Mouse (Mus musculus): ENCODE data around the gene Rab30. TPM values are rescaled to one million over a fixed set of nuclear protein-coding genes. Genes with fewer than 3 reads are reported as not detected.
A peak's percentile ranks its signal among the peaks of the same experiment; 100 is the strongest.

Gene Rab30
- polyA plus RNA-seq, 1 experiment: 0.96 TPM

- TF ChIP-seq CTCF (IDR thresholded peaks at IDR 0.05; ENCODE audit: insufficient read depth, low read length): no peak
- TF ChIP-seq POLR2A (IDR thresholded peaks at IDR 0.05; ENCODE audit: borderline replicate concordance, extremely low read depth, low read depth, low read length): no peak
- Histone ChIP-seq H3K4me3 (replicated peaks; ENCODE audit: extremely low read depth, low read depth, low read length) (no peak overlapping the region), H3K4me1 (ENCODE audit: control insufficient read depth, insufficient read depth, low read length) (peaks cover 4% of the 10 kb centered on the region)
- no peak for DNase-seq
- WGBS: 73% methylated on average over 6 of the region's 6 CpGs
Observed at GRCm38 (mm10) chr7:92884998-92885660, 143.7 kb downstream of the Rab30 start.

DNA sequence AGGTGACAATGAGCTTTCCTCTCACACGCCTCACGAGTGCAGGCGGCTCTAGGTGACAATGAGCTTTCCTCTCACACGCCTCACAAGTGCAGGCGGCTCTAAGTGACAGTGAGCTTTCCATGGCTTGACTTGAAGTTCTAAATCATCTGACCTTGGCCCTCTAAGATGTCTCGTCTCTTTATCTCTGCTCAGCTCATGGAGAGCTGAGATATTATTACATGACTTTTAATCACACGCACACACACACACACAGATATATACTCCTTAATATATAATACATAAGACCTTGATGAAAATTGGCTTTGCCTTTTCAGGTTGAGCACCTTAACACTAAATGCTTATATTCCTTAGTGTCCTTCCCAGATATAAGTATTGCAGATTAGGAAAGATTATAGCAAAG, 145.4 kb downstream of the Rab30 start:
- 66% methylated on average over 7 of the region's 7 CpGs for WGBS
- no peak for DNase-seq
- Histone ChIP-seq H3K4me3 (replicated peaks; ENCODE audit: extremely low read depth, low read depth, low read length) (no peak overlapping the region), H3K4me1 (ENCODE audit: control insufficient read depth, insufficient read depth, low read length) (peaks cover 10% of the 10 kb centered on the region)
- TF ChIP-seq POLR2A (IDR thresholded peaks at IDR 0.05; ENCODE audit: borderline replicate concordance, extremely low read depth, low read depth, low read length) (no peak), CTCF (IDR thresholded peaks at IDR 0.05; ENCODE audit: insufficient read depth, low read length) (no peak)

DNA sequence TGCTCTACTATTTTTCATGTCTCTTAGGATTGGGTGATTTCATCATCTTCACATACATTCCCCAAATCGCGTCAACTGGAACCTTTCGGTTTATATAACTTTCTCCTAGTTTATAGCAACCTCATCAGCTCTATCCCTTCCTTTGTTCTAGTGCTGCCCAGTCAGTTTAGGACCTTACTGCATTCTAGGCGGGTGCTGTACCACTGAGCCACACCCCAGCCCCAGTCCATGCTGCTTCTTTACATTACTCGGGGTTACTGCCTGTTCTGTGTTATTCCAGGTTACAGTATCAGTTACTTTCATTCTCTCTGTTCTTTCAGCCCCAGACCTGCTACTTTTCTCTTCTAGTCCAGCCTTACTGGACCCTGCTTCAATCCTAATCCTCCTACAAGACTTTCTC, 145.8 kb downstream of the Rab30 start:
- DNase-seq: no peak

DNA sequence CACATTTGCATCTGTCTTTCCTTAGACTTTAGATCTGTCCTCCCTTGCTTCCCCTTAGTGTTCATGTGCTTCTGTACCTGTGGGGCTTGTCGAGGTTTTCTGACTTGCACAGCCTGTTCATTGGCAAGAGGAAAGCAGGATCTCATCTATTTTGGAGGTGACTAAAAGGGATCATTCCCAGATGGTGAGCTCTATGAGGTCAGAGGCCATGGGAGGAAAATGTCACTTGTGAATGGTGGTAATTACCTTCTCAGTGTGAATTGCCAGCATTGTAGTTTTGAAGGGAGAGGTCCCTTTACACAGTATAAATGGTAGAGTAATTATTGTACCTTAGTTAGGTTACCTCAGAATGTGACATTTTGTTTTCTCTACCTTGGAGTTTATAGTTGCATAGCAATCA, 148.8 kb downstream of the Rab30 start:
- peaks cover 10% of the 10 kb centered on the region for H3K4me1 ChIP-seq (ENCODE audit: control insufficient read depth, insufficient read depth, low read length)
- no peak for TF ChIP-seq POLR2A (IDR thresholded peaks at IDR 0.05; ENCODE audit: borderline replicate concordance, extremely low read depth, low read depth, low read length)
- TF ChIP-seq CTCF (IDR thresholded peaks at IDR 0.05; ENCODE audit: insufficient read depth, low read length): no peak
- WGBS: 32% methylated on average over 1 of the region's 1 CpGs
- DNase-seq: no peak
- no peak overlapping the region for H3K4me3 ChIP-seq (replicated peaks; ENCODE audit: extremely low read depth, low read depth, low read length)

More for the DNA sequence above, 145.8 kb downstream of the Rab30 start:
- TF ChIP-seq CTCF (IDR thresholded peaks at IDR 0.05; ENCODE audit: insufficient read depth, low read length) (no peak), POLR2A (IDR thresholded peaks at IDR 0.05; ENCODE audit: borderline replicate concordance, extremely low read depth, low read depth, low read length) (no peak)
- H3K4me1 ChIP-seq (ENCODE audit: control insufficient read depth, insufficient read depth, low read length): peaks cover 10% of the 10 kb centered on the region
- 80% methylated on average over 5 of the region's 5 CpGs for WGBS
- no peak overlapping the region for H3K4me3 ChIP-seq (replicated peaks; ENCODE audit: extremely low read depth, low read depth, low read length)

GRCm38 (mm10) chr7:92890618-92891230, 149.3 kb downstream of the Rab30 start:
- DNase-seq: no peak
- no peak for TF ChIP-seq CTCF (IDR thresholded peaks at IDR 0.05; ENCODE audit: insufficient read depth, low read length)
- TF ChIP-seq POLR2A (IDR thresholded peaks at IDR 0.05; ENCODE audit: borderline replicate concordance, extremely low read depth, low read depth, low read length): no peak
- Histone ChIP-seq H3K4me3 (replicated peaks; ENCODE audit: extremely low read depth, low read depth, low read length) (no peak overlapping the region), H3K4me1 (ENCODE audit: control insufficient read depth, insufficient read depth, low read length) (peaks cover 10% of the 10 kb centered on the region)
- 20% methylated on average over 4 of the region's 4 CpGs for WGBS

GRCm38 (mm10) chr7:92893478-92893877, 152.1 kb downstream of the Rab30 start:
- 28% methylated on average over 3 of the region's 3 CpGs for WGBS
- H3K4me3 ChIP-seq (replicated peaks; ENCODE audit: extremely low read depth, low read depth, low read length): no peak overlapping the region
- peaks cover 6% of the 10 kb centered on the region; the same call in 1 of the 2 replicates for H3K4me1 ChIP-seq (ENCODE audit: control insufficient read depth, insufficient read depth, low read length)
- no peak for DNase-seq
- TF ChIP-seq CTCF (IDR thresholded peaks at IDR 0.05; ENCODE audit: insufficient read depth, low read length): peak; percentile 18; the same call in 1 of the 2 replicates
- no peak for TF ChIP-seq POLR2A (IDR thresholded peaks at IDR 0.05; ENCODE audit: borderline replicate concordance, extremely low read depth, low read depth, low read length)

Other genes starting within 250 kb of the Rab30 start
- gene Ccdc90b, start 180.5 kb upstream of the Rab30 start, polyA plus RNA-seq (2012; rRNA removed): 3.7 and 5.3 TPM in 2 replicates
- 2.3 and 3.4 TPM in 2 replicates for gene Ankrd42, start 104.5 kb upstream of the Rab30 start, polyA plus RNA-seq (2012; rRNA removed)
- 14.7 and 17.1 TPM in 2 replicates for gene Pcf11, start 71.7 kb upstream of the Rab30 start, polyA plus RNA-seq (2012; rRNA removed)
- 0.03 and 0.07 TPM in 2 replicates for gene Ddias, start 132.6 kb downstream of the Rab30 start, polyA plus RNA-seq (2012; rRNA removed)
- gene Prcp, start 132.9 kb downstream of the Rab30 start, polyA plus RNA-seq (2012; rRNA removed): 25.4 and 32.5 TPM in 2 replicates